Mouse (Mus musculus) macrophage (primary cell): ENCODE results near the gene Nln. TPM values are rescaled to one million over a fixed set of nuclear protein-coding genes. Genes with fewer than 3 reads are reported as not detected.

Source experiments
- H3K27ac ChIP-seq: fragments of 350-480 bp; formaldehyde crosslinking; 2 replicates; pipeline ENCODE4 v1.9.0; 2021
- H3K36me3 ChIP-seq: fragments of 350-480 bp; formaldehyde crosslinking; 2 replicates; pipeline ENCODE4 v1.9.0; 2021; ENCODE audit errors: inconsistent target
- H3K4me3 ChIP-seq: fragments of 350-480 bp; formaldehyde crosslinking; 2 replicates; pipeline ENCODE4 v1.9.0; 2021; ENCODE audit errors: inconsistent target
- H3K79me2 ChIP-seq: fragments of 350-480 bp; formaldehyde crosslinking; 2 replicates; pipeline ENCODE4 v1.9.0; 2021; ENCODE audit errors: inconsistent target
- WGBS: methylation state at CpG from one replicate; pipeline ENCODE4 v1.1.7; 2026; ENCODE audit warnings: inconsistent platforms; ENCODE audit not compliant: missing documents; 5-methylcytosine and 5-hydroxymethylcytosine counted together
- polyA plus RNA-seq: library from polyadenylated mRNA; stranded (reverse); fragments of 250-400 nt; gene quantifications from 3 replicates; pipeline ENCODE4 v1.2.4, GENCODE M21; 2018; ENCODE audit warnings: inconsistent platforms

The Nln gene
- polyA plus RNA-seq, 1 experiment from 2014 or later, result 52.2 TPM

DNA sequence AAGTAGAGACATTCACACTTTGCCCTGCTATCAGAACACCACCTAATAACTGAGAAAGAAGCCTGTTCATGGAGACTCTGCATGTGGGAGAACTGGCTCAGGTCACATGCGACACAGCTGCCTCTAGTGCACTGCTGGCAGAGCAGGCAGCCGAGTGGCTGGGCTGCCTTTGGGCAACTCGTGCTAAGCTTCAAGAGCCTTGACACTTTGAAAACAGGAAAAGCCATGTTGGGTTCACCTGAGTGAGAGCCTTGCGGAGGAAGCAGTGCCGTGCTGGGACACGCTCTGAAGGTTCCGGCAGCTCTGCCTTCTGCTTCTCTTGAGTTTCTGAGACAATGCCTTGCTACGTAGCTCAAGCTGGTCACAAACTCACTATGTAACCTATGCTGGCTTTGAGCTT, 66.7 kb downstream of the Nln start:
- Histone ChIP-seq H3K36me3 (0 out of 2 replicates have a peak, but pooled peaks cover 5% of the 10 kb centered on the region), H3K79me2 (no peaks in the 10 kb centered on the region), H3K27ac (no peak overlapping the region), H3K4me3 (no peak overlapping the region)
- WGBS, result 85% methylated on average over 8 of the region's 8 CpGs

DNA sequence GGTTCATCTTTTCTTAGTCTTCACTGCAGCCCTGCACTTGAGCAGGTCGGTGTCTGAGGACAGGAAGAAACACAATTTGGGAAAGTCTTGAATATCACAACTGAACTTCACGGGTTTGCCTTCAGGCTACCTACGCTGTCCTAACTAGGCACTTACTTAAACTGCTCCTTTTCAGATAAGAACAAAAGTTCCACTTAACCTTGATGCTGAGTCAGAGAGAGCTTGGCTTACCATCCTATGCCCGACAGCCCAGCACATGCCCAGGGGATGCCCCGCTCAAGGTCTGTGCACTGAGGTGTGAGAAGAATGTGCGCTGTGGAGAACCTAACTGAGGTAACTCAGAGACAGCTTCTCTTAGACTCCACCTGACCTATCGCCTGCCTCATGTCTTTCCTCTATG, 67.9 kb downstream of the Nln start:
- Histone ChIP-seq H3K27ac (0 out of 2 replicates have a peak overlapping the region, but pooled peaks have one; percentile 12), H3K79me2 (no peaks in the 10 kb centered on the region), H3K4me3 (no peak overlapping the region), H3K36me3 (peaks cover 10% of the 10 kb centered on the region; the same call in 1 of the 2 replicates)
- WGBS, result 74% methylated on average over 7 of the region's 7 CpGs

DNA sequence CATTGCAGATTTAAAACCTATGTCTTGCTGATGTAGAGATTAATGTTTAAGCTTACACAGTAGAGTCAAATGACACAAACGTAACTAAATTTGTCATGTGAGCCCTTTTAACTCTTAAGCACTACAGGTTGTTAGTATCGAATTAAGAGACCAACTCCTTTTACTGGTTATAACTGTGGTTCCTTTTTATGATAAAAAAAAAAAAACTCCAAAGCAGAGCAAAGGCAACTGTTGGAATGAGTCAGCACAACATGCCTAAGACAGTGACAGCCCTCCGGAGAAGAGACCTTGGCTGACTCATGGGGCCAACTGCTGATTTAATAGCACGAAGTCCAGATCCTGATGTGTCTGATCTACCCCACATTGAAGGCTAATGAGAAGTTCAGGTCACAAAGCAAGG, 68.5 kb downstream of the Nln start:
- H3K27ac ChIP-seq, result peak overlapping the region; percentile 19; the same call in 1 of the 2 replicates
- H3K36me3 ChIP-seq, result peaks cover 12% of the 10 kb centered on the region; the same call in 1 of the 2 replicates
- no peak overlapping the region for H3K4me3 ChIP-seq
- 4% methylated on average over 4 of the region's 4 CpGs for WGBS
- H3K79me2 ChIP-seq, result no peaks in the 10 kb centered on the region

DNA sequence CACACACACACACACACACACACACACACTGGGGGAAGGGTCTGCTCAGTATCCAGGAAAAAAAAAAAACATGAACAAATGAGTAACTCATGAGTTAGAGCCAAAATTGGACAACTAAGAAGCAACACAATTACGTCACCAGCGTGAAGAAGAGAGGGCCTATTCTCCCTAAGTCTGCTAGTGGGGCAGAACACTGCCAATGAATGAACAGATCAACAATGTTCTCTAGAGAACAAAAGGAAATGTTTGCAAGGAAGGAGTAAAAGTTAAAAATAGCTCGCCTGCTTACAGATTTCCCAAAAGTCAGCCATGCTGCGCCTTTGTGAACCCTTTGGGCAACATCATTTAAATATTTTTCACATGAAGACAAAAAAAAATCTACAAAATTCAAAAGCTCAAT, 69.6 kb downstream of the Nln start:
- H3K79me2 ChIP-seq, result no peaks in the 10 kb centered on the region
- no peak overlapping the region for H3K4me3 ChIP-seq
- 84% methylated on average over 4 of the region's 4 CpGs for WGBS
- H3K27ac ChIP-seq, result no peak overlapping the region
- peaks cover 12% of the 10 kb centered on the region; the same call in 1 of the 2 replicates for H3K36me3 ChIP-seq

DNA sequence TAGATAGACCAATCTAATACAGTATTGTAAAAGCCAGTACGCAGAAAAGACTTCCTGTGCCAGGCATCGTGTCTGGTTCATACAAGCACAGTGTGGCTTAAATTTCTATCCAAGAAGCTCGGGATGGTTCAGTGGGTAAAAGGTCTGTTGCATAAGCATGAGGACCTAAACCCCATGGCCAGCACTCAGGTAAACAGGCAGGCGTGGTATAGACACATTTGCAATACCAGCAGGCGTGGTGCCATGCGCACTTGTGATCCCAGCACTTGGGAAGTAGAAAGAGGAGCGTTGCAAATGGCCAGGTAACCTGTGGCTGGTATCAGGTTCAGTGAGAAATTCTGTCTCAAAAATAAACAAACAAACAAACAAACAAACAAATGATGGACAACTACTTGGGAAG, 70.5 kb downstream of the Nln start:
- H3K27ac ChIP-seq, result no peak overlapping the region
- no peaks in the 10 kb centered on the region for H3K79me2 ChIP-seq
- WGBS, result 88% methylated on average over 7 of the region's 7 CpGs
- H3K36me3 ChIP-seq, result peaks cover 12% of the 10 kb centered on the region; the same call in 1 of the 2 replicates
- no peak overlapping the region for H3K4me3 ChIP-seq

DNA sequence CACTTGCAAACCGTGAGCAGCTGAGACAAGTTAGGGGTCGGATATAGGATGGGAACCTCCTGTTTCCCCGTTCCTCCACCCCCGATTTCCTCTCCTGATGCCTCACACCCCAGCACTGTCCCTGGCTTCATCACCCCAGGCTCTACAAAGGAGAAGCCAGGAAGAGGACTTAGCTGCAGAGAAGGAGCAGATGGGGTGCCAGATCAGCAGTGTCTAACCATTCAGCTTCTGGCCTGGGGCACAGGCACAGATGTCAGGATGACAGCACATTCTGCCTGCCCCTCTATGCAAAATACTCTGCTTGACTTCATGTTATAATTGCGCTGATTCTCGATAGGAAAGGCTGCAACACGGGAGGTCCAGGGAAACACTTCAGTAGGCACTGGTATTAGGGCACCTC, 71.1 kb downstream of the Nln start:
- Histone ChIP-seq H3K27ac (no peak overlapping the region), H3K79me2 (no peaks in the 10 kb centered on the region), H3K36me3 (peaks cover 12% of the 10 kb centered on the region; the same call in 1 of the 2 replicates), H3K4me3 (no peak overlapping the region)
- WGBS, result 66% methylated on average over 7 of the region's 7 CpGs

DNA sequence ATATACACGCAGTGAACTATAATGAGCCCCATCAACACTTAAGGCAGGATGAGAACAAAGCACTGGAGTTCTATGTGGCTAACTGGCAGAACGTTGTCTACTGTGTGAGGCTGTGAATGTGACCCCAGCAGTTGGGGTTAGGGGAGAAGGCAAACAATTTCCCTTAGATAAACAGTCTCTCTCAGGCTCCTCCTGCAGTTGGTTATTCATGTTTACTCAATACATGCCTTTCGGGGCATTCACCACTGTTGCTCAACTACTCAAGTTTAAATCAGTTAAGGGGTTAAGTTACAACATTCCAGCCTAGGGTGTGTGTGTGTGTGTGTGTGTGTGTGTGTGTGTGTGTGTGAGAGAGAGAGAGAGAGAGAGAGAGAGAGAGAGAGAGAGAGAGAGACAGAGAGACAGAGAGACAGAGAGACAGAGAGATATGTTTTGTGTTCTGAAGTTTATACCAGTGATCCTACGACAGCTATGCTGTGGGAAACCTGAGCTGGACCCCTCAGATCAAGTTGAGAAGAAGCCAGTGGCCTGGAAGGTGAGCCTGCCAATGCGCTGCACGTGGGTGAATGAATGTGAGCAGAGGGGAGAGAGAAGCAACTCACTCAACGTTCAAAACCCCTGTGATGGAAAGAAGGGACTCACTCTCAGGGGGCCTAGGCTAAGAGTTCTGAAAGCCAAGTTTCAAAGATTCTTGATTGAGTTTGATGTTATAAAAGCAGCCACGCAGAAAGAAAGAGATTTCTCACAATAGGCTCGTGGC, 71.7 kb downstream of the Nln start:
- H3K27ac ChIP-seq, result no peak overlapping the region
- no peaks in the 10 kb centered on the region for H3K79me2 ChIP-seq
- H3K4me3 ChIP-seq, result no peak overlapping the region
- peaks cover 12% of the 10 kb centered on the region; the same call in 1 of the 2 replicates for H3K36me3 ChIP-seq
- WGBS, result 80% methylated on average over 8 of the region's 9 CpGs

DNA sequence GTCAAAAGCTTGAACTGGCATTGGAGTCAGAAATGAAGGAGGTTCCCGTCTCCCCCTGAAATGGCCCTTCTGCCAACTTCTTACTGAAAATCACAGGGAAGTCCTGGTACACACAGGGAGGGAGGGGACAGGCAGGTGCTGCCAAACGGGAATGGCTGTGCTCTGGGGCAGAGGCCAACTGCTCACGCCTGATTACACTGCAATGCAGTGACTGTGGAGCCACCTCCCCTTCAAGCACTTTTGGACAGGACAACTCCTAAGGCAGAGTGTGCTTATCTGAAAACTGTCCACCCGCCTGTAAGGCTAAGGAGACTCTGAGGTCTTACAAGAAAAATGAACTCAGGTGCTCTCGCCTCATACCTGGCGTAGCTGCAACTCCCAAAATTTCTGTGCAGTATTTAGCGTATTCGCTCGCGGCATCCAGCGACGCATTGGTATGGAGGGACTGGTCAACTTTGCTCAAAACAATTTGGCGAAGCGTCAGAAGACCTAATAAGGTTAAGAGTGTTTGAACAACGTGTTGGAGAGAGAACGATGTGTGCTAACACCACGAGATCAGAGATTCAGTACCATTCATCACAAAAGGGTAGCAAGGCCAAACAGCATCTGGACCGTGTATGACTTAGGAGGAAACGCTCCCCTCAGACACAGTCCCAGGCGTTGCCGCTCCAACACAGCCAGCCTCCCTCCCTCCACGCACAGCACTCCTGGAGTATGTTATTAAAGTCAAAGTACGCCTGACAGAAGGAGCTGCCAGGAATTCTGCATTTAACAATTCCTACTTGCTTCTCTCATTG, 72.7 kb downstream of the Nln start:
- WGBS, result 93% methylated on average over 23 of the region's 23 CpGs

DNA sequence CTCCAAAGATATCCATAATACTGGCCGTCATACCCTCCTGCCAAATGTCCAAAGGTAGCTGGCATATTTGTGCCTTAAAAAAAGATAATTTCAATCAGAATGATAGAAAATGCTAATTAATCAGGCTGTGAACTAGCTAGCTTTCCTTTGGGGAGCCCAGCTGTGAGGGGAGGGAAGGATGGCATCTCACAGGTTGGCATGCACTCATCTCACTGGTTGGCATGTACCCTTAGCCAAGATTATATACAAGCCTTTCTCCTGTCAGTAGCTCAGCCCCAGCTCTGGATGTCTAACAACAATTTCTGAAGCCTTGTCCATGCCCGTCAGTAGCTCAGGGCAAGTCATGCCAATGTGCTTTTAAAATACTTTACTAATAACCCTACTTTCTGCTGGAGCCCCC, 73.8 kb downstream of the Nln start:
- no peak overlapping the region for H3K27ac ChIP-seq
- H3K4me3 ChIP-seq, result no peak overlapping the region
- H3K36me3 ChIP-seq, result peaks cover 12% of the 10 kb centered on the region; the same call in 1 of the 2 replicates
- H3K79me2 ChIP-seq, result no peaks in the 10 kb centered on the region
- WGBS, result 92% methylated on average over 2 of the region's 2 CpGs

More for the DNA sequence above, 72.7 kb downstream of the Nln start:
- Histone ChIP-seq H3K36me3 (peaks cover 12% of the 10 kb centered on the region; the same call in 1 of the 2 replicates), H3K27ac (no peak overlapping the region), H3K79me2 (no peaks in the 10 kb centered on the region), H3K4me3 (no peak overlapping the region)

DNA sequence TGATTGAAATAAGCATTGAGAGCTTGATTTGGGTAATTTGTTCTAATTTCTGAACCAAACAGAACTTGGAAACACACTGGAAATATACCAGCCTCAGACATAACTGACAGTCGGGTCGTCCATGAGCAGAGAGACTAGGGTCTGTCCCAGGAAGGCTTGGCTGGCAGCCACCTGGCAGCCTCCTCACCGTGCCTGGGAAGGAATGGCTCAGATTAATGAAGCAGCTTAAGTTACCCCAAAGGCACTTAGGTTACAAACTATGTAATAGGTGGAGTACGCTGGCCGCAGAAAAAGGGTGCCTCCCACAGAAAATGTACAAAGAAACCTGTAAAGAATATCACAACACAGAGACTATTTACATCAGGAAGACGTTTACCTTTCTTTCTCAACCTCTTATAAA, 74.6 kb downstream of the Nln start:
- no peak overlapping the region for H3K27ac ChIP-seq
- H3K4me3 ChIP-seq, result no peak overlapping the region
- 96% methylated on average over 6 of the region's 6 CpGs for WGBS
- no peaks in the 10 kb centered on the region for H3K79me2 ChIP-seq
- H3K36me3 ChIP-seq, result peaks cover 12% of the 10 kb centered on the region; the same call in 1 of the 2 replicates

DNA sequence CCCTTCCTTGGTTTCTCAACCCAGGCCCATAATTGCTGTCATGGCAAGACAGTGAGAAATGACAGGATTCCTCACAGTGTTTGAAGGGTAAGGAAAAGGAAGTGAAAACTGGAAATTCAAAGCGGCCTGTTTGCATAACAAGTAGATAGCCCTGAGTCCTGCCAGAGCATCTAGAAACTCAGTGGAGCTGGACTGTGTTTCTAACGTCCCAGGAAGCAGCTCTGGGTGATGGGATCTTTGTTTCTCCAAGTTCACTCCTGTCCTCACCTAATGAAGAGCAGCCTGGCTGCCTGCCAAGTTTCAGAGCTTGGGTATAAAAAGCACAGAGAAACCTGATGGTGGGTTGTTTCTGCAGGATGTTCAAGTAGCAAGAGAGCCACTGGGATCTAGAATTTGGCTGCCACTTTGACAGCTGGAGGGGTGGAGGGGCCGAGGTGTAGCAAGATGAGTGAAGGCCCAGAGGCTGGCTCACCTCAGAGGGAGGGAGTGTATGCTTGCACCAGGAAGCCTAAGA, 76.7 kb downstream of the Nln start:
- no peak overlapping the region for H3K4me3 ChIP-seq
- peak overlapping the region; percentile 59 for H3K27ac ChIP-seq
- 4% methylated on average over 3 of the region's 3 CpGs for WGBS
- H3K36me3 ChIP-seq, result peaks cover 16% of the 10 kb centered on the region; the same call in 1 of the 2 replicates
- no peaks in the 10 kb centered on the region for H3K79me2 ChIP-seq

DNA sequence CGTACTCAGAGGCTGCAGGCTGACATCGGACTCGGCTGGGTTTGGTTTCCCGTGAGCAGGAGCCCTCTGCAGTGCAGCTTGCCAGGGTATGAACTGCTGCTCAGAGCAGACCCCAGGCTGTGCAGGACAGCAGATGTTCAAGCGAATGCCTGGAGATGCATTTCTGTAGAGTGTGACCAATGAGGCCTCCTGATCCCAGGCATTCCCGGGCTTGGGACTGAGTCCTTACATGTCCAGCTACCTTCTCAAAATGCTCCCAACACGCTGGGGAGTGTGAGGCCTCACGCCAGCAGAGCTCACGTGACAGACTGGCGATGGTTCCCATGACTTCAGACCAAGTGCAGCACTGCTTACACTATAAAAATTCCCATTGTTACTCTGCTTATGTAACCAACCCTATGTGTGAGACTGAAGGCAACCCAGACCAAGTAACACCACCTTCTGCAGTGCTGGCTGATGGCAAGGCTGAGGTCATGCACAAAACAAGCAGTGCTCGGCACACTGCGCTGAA, 77.5 kb downstream of the Nln start:
- Histone ChIP-seq H3K27ac (peak overlapping the region; percentile 59), H3K36me3 (peaks cover 10% of the 10 kb centered on the region; the same call in 1 of the 2 replicates), H3K79me2 (no peaks in the 10 kb centered on the region), H3K4me3 (no peak overlapping the region)
- 92% methylated on average over 12 of the region's 12 CpGs for WGBS

DNA sequence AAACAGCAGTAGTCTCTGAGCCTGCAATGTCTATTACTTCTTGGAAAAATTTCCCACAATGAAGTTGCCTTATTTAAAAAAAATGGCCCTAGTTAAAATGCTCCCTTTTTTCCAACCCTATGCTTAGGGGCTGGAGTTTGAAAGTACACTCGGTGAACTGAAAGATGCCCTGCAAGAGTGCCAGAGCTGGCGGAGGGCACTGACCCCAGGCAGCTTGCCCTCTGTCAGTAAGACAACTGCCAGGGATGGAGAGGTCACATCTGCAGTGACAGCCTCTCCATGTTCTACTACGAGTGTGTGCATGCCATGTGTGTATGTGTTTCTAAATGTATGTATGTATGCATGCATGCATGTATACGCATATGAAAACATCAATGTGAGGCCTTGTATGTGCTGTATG, 78.5 kb downstream of the Nln start:
- Histone ChIP-seq H3K27ac (no peak overlapping the region), H3K4me3 (no peak overlapping the region), H3K36me3 (peaks cover 5% of the 10 kb centered on the region; the same call in 1 of the 2 replicates), H3K79me2 (no peaks in the 10 kb centered on the region)
- WGBS, result 95% methylated on average over 4 of the region's 4 CpGs

DNA sequence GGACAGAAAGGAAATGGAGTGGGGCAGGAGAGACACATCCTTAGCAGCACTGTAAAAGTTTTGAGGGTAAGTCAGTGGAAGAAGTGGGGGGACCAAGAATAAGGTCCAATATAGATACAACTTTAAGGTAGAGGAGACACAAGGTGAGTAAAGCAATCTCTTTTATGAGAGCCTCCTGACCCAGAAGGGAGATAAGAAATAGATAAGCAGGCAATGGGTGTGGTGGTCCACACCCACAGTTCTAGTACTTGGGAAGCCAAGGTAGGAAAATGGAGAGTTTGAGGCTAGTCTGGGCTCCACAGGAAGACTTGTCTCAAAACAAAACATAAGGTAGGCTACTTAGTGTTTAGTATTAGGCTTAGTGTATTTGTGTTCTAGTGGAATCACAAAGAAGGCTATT, 79.9 kb downstream of the Nln start:
- Histone ChIP-seq H3K79me2 (no peaks in the 10 kb centered on the region), H3K36me3 (peaks cover 5% of the 10 kb centered on the region; the same call in 1 of the 2 replicates), H3K4me3 (no peak overlapping the region), H3K27ac (no peak overlapping the region)
